Mouse (Mus musculus) CD4-positive, CD25-positive, alpha-beta regulatory T cell, adult 9 weeks (primary cell): ENCODE measurements around the gene Kdm4d. TPM values are rescaled to one million over a fixed set of nuclear protein-coding genes. Genes with fewer than 3 reads are reported as not detected.

Experiments used
- polyA plus RNA-seq: library from polyadenylated mRNA; unstranded; fragments of 100-300 nt; shearing (Covaris generic); gene quantifications from one replicate; pipeline ENCODE4 v1.2.1, GENCODE M21; 2017

Gene Kdm4d
- polyA plus RNA-seq = 1.1 TPM

DNA sequence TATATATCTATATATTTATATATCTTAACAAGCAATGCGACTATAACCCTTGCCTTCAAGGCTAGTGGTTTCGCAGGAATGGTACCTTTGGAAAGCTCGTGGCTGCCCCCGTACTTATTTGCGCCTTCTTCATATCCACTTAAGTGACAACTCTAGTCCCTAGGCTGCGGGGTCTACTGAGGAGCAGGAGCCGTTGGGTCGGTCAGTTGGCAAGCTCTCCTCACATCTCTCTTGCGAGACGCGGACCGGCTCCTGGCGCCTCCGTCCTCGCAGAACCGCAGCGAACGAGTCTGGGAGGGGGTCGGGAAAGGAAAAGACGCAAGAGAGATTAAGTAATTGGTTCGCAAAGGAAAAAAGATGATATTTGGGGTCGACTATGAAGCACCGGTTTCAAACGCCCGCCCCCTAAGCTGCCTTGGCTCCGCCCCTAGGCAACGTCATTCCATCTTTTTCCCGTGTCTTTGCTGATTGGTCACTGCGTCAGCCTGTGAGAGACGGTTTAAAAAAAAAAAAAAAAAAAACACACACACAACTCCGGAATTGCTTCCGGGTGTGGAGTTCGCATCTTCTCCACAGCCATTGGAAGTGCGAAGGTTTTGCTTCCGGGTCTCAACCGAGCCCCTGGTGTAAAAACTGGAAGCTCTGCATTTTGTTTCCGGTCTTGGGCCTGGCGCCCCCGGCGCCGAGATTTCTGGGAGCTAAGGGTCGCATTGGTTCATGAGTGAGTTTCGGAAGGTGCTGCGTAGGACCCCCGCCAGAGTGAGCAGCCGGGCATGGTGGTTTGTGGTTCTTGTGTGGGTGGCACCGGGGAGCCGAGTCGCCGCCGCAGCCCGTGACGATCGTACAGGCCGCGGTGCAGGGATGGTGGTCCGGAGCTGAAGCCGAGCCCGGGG is at the start of gene Kdm4d, which contains the start of gene Cwc15:
TSS of gene Kdm4d (minus strand) at position 460 of the 893 bp plus-strand sequence.
TSS of gene Cwc15 (plus strand) at position 595 of the 893 bp plus-strand sequence.

Other genes with a start within 250 kb of the Kdm4d start
- gene Sesn3, start 225.4 kb downstream of the Kdm4d start, polyA plus RNA-seq = 9.2 TPM
- 13.8 TPM for gene Endod1, start 119.0 kb downstream of the Kdm4d start, polyA plus RNA-seq
- gene Cwc15, start 135 bp upstream of the Kdm4d start, polyA plus RNA-seq = 210 TPM
- gene Amotl1, start 144.6 kb upstream of the Kdm4d start, polyA plus RNA-seq = not detected
- 0.22 TPM for gene Piwil4, start 240.3 kb upstream of the Kdm4d start, polyA plus RNA-seq